Mouse (Mus musculus): ENCODE measurements around the gene Ybx2.
"Not testable (repeated sequence)": the region's sequence is repeated elsewhere in the genome, so short reads cannot be mapped to it uniquely, and the experiment has no call there.

Gene Ybx2

GRCm38 (mm10) chr11:69936714-69937347 is 1.2 kb downstream of the Ybx2 start:
- peak; percentile 47 for DNase-seq

- DNase-seq: peak; percentile 59
Measured at GRCm38 (mm10) chr11:69937385-69937784, 1.8 kb downstream of the Ybx2 start.

DNA sequence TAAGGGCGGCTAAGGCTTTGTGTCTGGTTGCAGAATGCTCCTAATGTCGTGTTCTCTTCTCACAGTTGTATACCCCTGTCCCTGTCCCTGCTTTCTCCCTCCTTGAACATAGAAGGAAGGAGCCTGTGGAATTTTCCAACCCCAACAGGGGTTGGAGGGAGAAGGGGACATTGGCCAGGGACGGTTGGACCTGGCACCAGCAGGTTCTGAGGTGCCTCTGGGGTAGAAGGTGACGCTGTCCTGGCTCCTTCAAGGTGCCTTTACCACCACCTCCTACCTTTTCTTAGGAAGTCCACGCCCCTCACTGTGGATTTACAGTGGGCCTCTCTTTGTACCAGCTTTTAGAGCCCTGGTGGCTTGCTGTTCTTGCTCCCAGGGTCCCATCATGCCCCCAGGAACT is 2.2 kb downstream of the Ybx2 start:
- DNase-seq: peak; percentile 37

DNA sequence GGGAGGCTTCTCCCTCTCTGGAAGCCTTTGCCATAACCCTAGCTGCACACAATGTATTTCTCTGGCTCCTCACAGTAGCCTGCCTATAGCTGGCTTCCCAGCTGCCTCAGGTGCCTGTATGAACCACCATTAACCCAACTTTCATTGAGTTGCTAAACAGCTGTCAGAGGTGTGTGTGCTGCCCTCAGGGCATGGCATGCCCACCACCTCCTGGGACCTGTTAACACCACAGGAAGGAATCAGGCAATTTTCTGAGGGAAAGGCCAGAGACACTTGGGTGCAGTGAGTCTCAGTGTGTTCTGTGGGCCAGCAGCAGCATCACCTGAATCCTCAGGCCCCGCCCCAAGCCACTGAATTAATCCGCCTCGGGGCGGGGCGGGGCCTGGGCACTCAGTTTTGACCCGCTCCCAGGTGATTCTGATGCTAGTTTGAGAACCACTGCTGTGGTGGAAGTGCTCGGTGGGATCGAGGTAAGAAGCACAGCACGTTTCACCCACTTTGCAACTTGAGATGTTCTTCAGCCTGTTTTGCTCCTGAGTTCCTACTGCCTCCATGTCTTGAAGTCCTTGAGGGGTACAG is 2.9 kb downstream of the Ybx2 start:
- DNase-seq: peak; percentile 34

GRCm38 (mm10) chr11:69939181-69939580 is 3.6 kb downstream of the Ybx2 start:
- DNase-seq: no peak

DNA sequence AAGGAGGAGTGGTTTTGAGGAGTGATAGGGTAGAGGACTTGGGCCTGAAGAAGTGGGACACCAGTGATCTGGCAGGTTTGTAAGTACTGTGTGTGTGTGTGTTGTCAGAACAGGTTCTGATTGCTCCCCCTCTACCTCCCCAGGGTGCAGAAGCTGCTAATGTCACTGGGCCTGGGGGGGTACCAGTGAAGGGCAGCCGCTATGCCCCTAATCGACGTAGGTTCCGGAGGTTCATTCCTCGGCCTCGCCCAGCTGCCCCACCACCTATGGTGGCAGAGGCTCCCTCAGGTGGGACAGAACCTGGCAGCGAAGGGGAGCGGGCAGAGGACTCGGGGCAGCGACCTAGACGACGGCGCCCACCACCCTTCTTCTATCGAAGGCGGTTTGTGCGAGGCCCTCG is 4.1 kb downstream of the Ybx2 start:
- no peak for DNase-seq

GRCm38 (mm10) chr11:69940962-69941361 is 5.4 kb downstream of the Ybx2 start:
- no peak for DNase-seq

GRCm38 (mm10) chr11:69945216-69945615 is 9.6 kb downstream of the Ybx2 start:
- DNase-seq: no peak

DNA sequence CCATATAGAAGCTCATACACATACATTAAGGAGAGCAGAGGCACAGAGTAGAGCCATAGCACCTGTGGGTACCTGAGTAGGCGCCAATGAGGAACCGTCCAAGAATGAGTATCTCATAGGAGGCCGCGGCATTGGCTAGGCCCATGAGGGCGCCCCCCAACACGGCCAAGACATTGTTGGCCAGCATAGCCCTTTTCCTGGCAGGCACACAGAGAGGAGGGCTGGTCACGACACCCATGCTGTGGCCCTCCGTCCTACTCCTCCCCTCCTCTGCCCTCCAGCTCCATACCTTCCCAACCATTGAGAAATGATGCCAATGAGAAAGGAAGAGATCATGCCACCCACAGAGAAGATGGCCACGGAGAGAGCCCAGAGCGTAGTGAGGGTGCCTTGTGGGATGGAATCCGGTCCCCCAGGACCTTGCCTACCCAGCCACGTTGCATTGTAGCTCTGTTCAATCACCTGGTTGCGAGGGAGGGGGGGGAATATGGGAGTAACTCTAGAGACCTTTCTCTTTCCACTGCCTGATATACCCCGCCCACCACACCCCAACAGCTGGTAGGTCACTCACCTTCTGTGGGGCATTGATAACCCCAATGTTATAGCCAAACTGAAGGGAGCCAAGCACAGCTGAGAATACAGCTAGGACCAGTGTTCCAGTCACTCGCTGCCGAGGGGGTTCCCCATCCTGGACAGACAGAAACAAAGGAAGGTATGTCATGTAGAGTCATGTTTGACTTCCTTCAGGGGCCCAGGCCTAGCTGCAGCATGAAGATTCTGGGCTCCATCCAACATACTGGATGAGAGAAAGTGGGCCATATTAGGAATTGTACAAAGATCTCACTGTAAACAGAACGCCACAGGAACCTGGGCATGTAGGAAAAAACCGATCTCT is 10.6 kb downstream of the Ybx2 start:
- DNase-seq: no peak

DNA sequence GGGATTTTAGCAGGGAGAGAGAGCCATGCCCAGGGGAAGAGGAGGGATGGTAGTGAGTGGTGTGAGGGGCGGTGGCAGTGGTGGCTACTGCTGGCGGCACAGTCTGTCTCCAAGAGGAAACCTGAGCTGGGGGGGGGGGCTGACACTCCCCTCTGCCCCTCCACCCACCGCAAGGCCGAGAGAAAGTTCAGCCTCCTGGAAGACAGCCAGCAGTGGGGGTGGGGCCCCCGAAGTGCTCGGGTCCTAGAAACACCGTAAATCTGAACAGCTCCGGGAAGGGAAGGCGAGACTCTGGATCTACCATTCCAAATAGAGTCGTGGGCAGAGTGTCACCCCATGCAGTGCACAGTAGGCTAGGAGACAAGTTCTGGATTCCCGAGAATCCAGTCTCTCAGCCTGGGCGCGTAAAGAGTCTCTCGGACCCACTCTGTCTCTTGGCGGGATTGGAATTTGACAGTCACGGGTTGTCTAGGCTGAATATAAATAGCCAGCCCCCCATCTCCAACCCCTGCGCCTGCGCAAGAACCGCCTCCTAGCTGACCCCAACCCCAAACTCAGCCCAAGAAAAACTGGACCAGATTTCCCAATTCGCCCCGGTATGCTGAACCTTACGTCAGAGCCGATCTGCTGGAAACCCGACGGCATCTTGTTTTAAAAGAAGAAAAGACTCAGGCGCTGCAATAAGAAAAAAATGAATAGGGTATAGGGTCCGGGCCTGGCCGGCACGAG is 11.9 kb downstream of the Ybx2 start:
- DNase-seq: peak; percentile 72

- peak; percentile 95 for DNase-seq
Measured at GRCm38 (mm10) chr11:69948066-69948762, 12.6 kb downstream of the Ybx2 start, which contains the start of gene Slc2a4. Gene Slc2a4 (minus strand): TSS chr11:69948188.

DNA sequence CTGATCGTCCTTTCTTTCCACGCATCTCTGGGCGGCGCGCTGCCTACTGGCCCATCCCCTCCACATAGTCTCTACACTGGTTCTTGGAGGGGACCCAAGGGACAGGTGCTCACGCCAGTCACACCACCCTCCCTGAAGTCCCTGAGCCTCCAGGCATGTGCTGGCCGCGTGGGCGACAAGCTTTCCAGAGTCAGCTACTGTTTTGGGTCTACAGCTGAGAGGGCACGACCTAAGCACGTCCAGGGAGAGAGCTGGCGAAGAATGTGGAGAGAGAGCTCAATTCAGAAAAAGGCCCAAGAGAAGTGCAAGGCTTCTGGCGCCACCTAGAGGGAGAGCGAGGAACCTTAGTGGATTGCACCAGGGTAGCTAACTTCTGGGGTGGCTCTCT is 13.2 kb downstream of the Ybx2 start:
- DNase-seq: peak; percentile 92

- DNase-seq: no peak
Measured at GRCm38 (mm10) chr11:69950807-69951459, 15.3 kb downstream of the Ybx2 start.

DNA sequence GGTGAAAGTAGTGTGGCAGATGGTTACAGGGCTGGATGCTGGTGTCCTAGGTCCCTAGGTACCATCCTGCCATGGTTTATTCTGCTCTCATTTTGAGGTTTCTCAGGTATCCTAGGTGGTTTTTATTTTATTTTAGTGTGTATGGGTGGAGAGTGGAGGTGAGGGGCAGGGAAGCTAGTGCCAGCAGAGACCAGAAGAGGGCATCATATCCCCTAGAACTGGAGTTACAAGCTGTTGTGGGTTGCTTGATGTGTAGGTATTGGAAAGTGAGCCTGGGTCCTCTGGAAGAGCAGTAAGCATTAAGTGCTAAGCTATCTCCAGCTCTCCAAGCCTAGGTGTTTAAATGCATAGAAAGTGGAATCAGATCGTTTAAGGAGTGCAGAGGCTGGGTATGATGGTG is 16.7 kb downstream of the Ybx2 start:
- DNase-seq: no peak

- DNase-seq: no peak
Measured at GRCm38 (mm10) chr11:69953267-69953915, 17.8 kb downstream of the Ybx2 start.

DNA sequence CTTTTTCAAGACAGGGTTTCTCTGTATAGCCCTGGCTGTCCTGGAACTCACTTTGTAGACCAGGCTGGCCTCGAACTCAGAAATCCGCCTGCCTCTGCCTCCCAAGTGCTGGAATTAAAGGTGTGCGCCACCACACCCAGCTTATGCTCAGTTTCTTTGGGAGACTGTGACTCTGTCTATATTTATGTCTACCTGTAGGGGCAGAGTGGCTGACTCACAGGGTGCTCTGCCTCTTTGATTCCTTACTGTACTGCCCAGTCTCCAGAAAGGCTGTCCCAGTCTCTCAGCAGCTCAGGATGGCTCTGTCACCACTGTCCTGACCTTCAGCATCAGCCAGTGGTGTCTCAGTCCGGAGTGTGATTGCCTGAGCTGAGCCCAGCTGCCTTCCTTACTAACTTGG is 20.0 kb downstream of the Ybx2 start:
- DNase-seq: not testable (repeated sequence)

DNA sequence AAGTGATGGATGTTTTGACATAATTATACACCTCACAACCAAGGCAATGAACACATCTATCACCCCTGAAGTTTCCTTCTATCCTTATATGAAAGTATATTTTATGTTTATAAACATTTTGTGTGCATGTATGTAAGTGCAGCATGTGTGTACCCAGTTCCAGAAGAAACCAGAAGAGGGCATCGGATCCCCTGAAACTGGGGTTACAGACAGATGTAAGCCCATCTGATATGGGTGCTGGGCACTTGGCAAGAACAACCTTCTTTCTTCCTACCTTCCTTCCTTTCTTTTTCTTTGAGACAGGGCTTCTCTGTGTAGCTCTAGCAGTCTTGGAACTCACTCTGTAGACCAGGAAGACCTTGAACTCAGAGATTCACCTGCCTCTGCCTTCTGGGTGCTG is 20.6 kb downstream of the Ybx2 start:
- no peak for DNase-seq

GRCm38 (mm10) chr11:69960616-69961015 is 25.0 kb downstream of the Ybx2 start:
- no peak for DNase-seq

DNA sequence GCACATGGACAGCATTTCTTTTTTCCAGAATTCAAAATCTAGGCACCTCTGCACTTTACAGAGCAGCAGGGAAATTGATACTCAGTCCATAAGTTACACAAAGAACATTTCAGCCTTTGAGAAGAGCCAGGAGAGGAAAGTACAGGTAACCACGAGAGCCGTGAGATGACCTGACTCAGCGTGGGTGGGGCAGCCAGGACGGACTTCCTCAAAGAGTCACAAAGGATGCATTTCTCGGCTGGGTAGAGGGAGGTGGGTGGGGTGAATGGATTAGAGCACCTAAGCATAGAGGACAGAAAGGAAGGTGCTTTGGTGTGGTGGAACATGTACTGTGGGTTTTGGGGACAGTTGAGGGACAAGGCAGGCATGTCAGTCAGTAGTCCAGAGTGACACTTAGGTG is 26.2 kb downstream of the Ybx2 start:
- no peak for DNase-seq

- no peak for DNase-seq
Measured at GRCm38 (mm10) chr11:69964650-69965270, 29.2 kb downstream of the Ybx2 start, which contains the start of gene Cldn7. Gene Cldn7 (plus strand): TSS chr11:69964779.

Measured in kidney, postnatal 14 days (tissue).